Mouse (Mus musculus) limb, embryonic 14.5 days (tissue): ENCODE results near the gene Cmtm7. TPM values are rescaled to one million over a fixed set of nuclear protein-coding genes. Genes with fewer than 3 reads are reported as not detected.

Source experiments
- ATAC-seq: fragments of 200-750 bp; cut with Nextera tagmentation; 2 replicates; pipeline ENCODE4 v1.8.0; 2017; ENCODE audit warnings: low read depth, moderate number of reproducible peaks, moderate TSS enrichment; ENCODE audit not compliant: low FRiP score
- DNase-seq: peaks from one replicate; pipeline ENCODE4 v3.0.0-alpha.2; 2015; ENCODE audit warnings: low spot score
- H3K27ac ChIP-seq: fragments of 300-500 bp; sonication (generic); replicated peaks from 2 replicates; pipeline ENCODE4 v1.5.1; 2014; ENCODE audit warnings: low read depth, mild to moderate bottlenecking, low read length, moderate library complexity, mixed read lengths
- H3K27me3 ChIP-seq: fragments of 300-500 bp; sonication (generic); 2 replicates; pipeline ENCODE4 v1.6.1; 2014; ENCODE audit warnings: low read length, mixed read lengths; ENCODE audit not compliant: control insufficient read depth, insufficient read depth
- H3K36me3 ChIP-seq: fragments of 300-500 bp; sonication (generic); 2 replicates; pipeline ENCODE4 v1.6.1; 2014; ENCODE audit warnings: mild to moderate bottlenecking, low read length, moderate library complexity, mixed read lengths; ENCODE audit not compliant: control insufficient read depth, insufficient read depth
- H3K4me1 ChIP-seq: fragments of 300-500 bp; sonication (generic); 2 replicates; pipeline ENCODE4 v1.6.1; 2014; ENCODE audit warnings: antibody characterized with exemption, low read length, mixed read lengths; ENCODE audit not compliant: control insufficient read depth, insufficient read depth
- H3K4me2 ChIP-seq: fragments of 300-500 bp; sonication (generic); replicated peaks from 2 replicates; pipeline ENCODE4 v1.6.1; 2014; ENCODE audit warnings: low read depth, mild to moderate bottlenecking, low read length, moderate library complexity; ENCODE audit not compliant: severe bottlenecking
- H3K4me3 ChIP-seq: fragments of 300-500 bp; sonication (generic); replicated peaks from 2 replicates; pipeline ENCODE4 v1.5.1; 2014; ENCODE audit warnings: low read length
- H3K9ac ChIP-seq: fragments of 300-500 bp; sonication (generic); 2 replicates; pipeline ENCODE4 v1.6.1; 2014; ENCODE audit warnings: mild to moderate bottlenecking, low read depth, low read length, moderate library complexity; ENCODE audit not compliant: severe bottlenecking
- H3K9me3 ChIP-seq: fragments of 300-500 bp; sonication (generic); 2 replicates; pipeline ENCODE4 v1.6.1; 2016; ENCODE audit warnings: low read length; ENCODE audit not compliant: control insufficient read depth
- POLR2A ChIP-seq: fragments of 200-500 bp; IDR thresholded peaks from 2 replicates; pipeline ENCODE4 v1.8.0; 2012; ENCODE audit warnings: inconsistent platforms, mild to moderate bottlenecking, moderate library complexity, borderline replicate concordance; ENCODE audit not compliant: insufficient read depth, insufficient read length; ENCODE audit errors: extremely low read depth
- WGBS: fragments of 180-500 bp; shearing (Covaris S2); extraction: QIAGEN DNeasy Blood & Tissue Kit; methylation state at CpG from one replicate; pipeline ENCODE4 v1.1.7; 2014; 5-methylcytosine and 5-hydroxymethylcytosine counted together
- polyA plus RNA-seq, 2 experiments: library from polyadenylated mRNA; depleted of rRNA in 1 of 2; stranded (reverse) in 1 of 2; unstranded in 1 of 2; fragments of >200 nt; fragmentation: Nextera tagmentation in 1 of 2; extraction: Ambion mirVana in 1 of 2; gene quantifications; 2 replicates each; pipeline versions ENCODE4 v1.2.1 to v1.2.3; 2012 to 2014

The Cmtm7 gene
- polyA plus RNA-seq, 2 experiments: 118 to 126 TPM

DNA sequence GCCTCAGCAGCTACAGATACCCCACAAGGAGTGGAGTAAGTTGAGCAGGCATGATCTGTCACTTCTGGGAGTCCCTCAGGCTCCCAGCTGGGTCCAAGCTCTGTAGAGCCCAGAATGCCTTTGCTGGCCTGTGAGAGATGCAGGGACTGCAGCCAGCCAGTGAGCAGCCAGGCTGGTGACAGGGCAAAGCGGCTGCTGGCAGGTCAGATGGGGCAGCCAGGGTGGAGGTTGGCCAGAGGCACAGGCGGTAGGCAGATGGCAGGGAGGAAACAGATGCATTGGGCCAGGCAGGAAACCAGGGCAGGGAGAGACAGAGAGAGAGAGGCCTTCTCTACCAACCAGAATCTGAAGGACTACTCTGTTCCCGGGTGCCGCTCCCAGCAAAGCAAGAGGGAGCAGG is 6.4 kb downstream of the Cmtm7 start:
- Histone ChIP-seq H3K27me3 (no peaks in the 10 kb centered on the region), H3K4me2 (no peak overlapping the region), H3K27ac (no peak overlapping the region), H3K9me3 (no peaks in the 10 kb centered on the region; the same call in 1 of the 2 replicates), H3K9ac (peak overlapping the region; percentile 25; the same call in 1 of the 2 replicates), H3K4me3 (no peak overlapping the region), H3K4me1 (peaks cover 11% of the 10 kb centered on the region; the same call in 1 of the 2 replicates), H3K36me3 (peaks cover 10% of the 10 kb centered on the region)
- WGBS: 52% methylated on average over 4 of the region's 4 CpGs
- TF ChIP-seq POLR2A: no peak
- no peak for ATAC-seq
- DNase-seq: no peak

GRCm38 (mm10) chr9:114774629-114775028 is 7.0 kb downstream of the Cmtm7 start:
- H3K4me2 ChIP-seq: no peak overlapping the region
- DNase-seq (no peak), ATAC-seq (no peak)
- H3K9me3 ChIP-seq: no peaks in the 10 kb centered on the region; the same call in 1 of the 2 replicates
- no peak overlapping the region for H3K4me3 ChIP-seq
- TF ChIP-seq POLR2A: no peak
- H3K4me1 ChIP-seq: peaks cover 7% of the 10 kb centered on the region; the same call in 1 of the 2 replicates
- WGBS: 78% methylated on average over 6 of the region's 6 CpGs
- no peaks in the 10 kb centered on the region for H3K27me3 ChIP-seq
- H3K9ac ChIP-seq: no peak overlapping the region
- H3K27ac ChIP-seq: no peak overlapping the region
- H3K36me3 ChIP-seq: peaks cover 14% of the 10 kb centered on the region

DNA sequence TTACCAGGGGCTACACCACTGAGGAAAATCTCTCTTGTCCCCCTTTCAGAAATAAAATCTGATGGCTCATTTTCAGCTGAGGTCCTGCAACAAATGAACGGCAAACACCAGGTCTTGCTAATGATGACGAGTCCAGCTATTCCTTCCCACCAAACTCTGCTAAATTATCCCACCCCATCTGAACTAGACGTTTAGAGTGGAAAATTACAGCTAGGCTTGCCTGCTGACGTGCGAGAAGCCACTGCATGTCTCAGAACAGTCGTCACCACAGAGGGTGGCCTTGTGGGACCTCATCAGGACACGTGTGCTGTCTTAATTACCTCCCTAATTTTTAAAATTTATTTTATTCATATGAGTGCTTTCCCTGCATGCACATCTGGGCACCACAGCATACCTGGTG is 10.1 kb downstream of the Cmtm7 start:
- ATAC-seq: no peak
- H3K4me3 ChIP-seq: no peak overlapping the region
- H3K27ac ChIP-seq: no peak overlapping the region
- H3K9ac ChIP-seq: no peak overlapping the region
- WGBS: 79% methylated on average over 7 of the region's 7 CpGs
- H3K36me3 ChIP-seq: peaks cover 14% of the 10 kb centered on the region
- H3K4me2 ChIP-seq: no peak overlapping the region
- H3K9me3 ChIP-seq: no peaks in the 10 kb centered on the region; the same call in 1 of the 2 replicates
- H3K4me1 ChIP-seq: peaks cover 23% of the 10 kb centered on the region
- TF ChIP-seq POLR2A: no peak
- DNase-seq: no peak
- H3K27me3 ChIP-seq: no peaks in the 10 kb centered on the region

- no peak for DNase-seq
- TF ChIP-seq POLR2A: no peak
- Histone ChIP-seq H3K4me3 (no peak overlapping the region), H3K27me3 (no peaks in the 10 kb centered on the region), H3K27ac (no peak overlapping the region), H3K36me3 (peaks cover 18% of the 10 kb centered on the region), H3K4me2 (no peak overlapping the region), H3K4me1 (peaks cover 18% of the 10 kb centered on the region), H3K9me3 (no peaks in the 10 kb centered on the region; the same call in 1 of the 2 replicates), H3K9ac (no peak overlapping the region)
- WGBS: 87% methylated on average over 4 of the region's 4 CpGs
- ATAC-seq: no peak
Observed at GRCm38 (mm10) chr9:114770224-114770623, 11.4 kb downstream of the Cmtm7 start.

DNA sequence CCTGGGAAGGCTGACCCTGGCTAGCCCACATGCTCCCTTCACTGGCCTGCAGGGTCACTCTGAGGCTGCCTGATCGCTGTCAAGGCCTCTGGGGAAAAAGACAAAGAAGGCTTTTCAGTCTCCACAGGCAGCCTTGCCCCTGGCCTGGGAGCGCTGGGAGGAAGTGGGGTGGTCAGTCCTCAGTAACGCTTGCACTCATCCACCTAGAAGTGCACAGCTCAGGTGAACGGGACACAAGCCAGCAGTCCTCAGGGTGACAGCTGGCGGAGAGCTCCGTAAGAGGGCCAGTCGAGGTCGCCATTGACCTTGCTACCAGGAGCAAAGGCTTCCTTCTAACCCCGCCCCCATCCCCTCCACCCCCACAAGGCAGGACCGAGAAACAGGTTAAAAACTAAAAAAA is 13.6 kb downstream of the Cmtm7 start:
- peak overlapping the region; percentile 80 for H3K27ac ChIP-seq
- peak overlapping the region; percentile 38 for H3K9ac ChIP-seq
- H3K4me1 ChIP-seq: peaks cover 16% of the 10 kb centered on the region
- H3K36me3 ChIP-seq: peaks cover 18% of the 10 kb centered on the region
- ATAC-seq: no peak
- no peak overlapping the region for H3K4me3 ChIP-seq
- H3K9me3 ChIP-seq: no peaks in the 10 kb centered on the region; the same call in 1 of the 2 replicates
- no peaks in the 10 kb centered on the region for H3K27me3 ChIP-seq
- DNase-seq: no peak
- TF ChIP-seq POLR2A: no peak
- WGBS: 48% methylated on average over 10 of the region's 10 CpGs
- no peak overlapping the region for H3K4me2 ChIP-seq
